Mouse (Mus musculus) heart, embryonic 12.5 days (tissue): Measurements from ENCODE around the gene Nxph3. TPM values are rescaled to one million over a fixed set of nuclear protein-coding genes. Genes with fewer than 3 reads are reported as not detected.

Experiments used
- ATAC-seq: fragments of 200-750 bp; cut with Nextera tagmentation; 2 replicates; pipeline ENCODE4 v1.8.0; 2017; ENCODE audit warnings: moderate TSS enrichment, moderate library complexity; ENCODE audit not compliant: insufficient number of reproducible peaks, low FRiP score
- H3K27ac ChIP-seq: fragments of 300-500 bp; sonication (generic); 2 replicates; pipeline ENCODE4 v1.5.1; 2016; ENCODE audit warnings: mild to moderate bottlenecking, moderate library complexity; ENCODE audit not compliant: poor library complexity, severe bottlenecking
- H3K27me3 ChIP-seq: fragments of 300-500 bp; sonication (generic); replicated peaks from 2 replicates; pipeline ENCODE4 v1.6.1; 2016; ENCODE audit warnings: mild to moderate bottlenecking, moderate library complexity
- H3K36me3 ChIP-seq: fragments of 300-500 bp; sonication (generic); 2 replicates; pipeline ENCODE4 v1.6.1; 2016; ENCODE audit warnings: mild to moderate bottlenecking, moderate library complexity
- H3K4me1 ChIP-seq: fragments of 300-500 bp; sonication (generic); replicated peaks from 2 replicates; pipeline ENCODE4 v1.6.1; 2016; ENCODE audit warnings: mild to moderate bottlenecking
- H3K4me2 ChIP-seq: fragments of 300-500 bp; sonication (generic); 2 replicates; pipeline ENCODE4 v1.6.1; 2016; ENCODE audit warnings: mild to moderate bottlenecking, moderate library complexity
- H3K4me3 ChIP-seq: fragments of 300-500 bp; sonication (generic); 2 replicates; pipeline ENCODE4 v1.5.1; 2016; ENCODE audit warnings: mild to moderate bottlenecking
- H3K9ac ChIP-seq: fragments of 300-500 bp; sonication (generic); 2 replicates; pipeline ENCODE4 v1.6.1; 2016; ENCODE audit warnings: mild to moderate bottlenecking, moderate library complexity
- H3K9me3 ChIP-seq: fragments of 300-500 bp; sonication (generic); replicated peaks from 2 replicates; pipeline ENCODE4 v1.6.1; 2016; ENCODE audit warnings: mild to moderate bottlenecking, moderate library complexity
- WGBS: fragments of 180-500 bp; shearing (Covaris S2); methylation state at CpG from one replicate; pipeline ENCODE4 v1.1.7; 2016; 5-methylcytosine and 5-hydroxymethylcytosine counted together
- polyA plus RNA-seq: library from polyadenylated mRNA; unstranded; fragments of >200 nt; fragmentation: Nextera tagmentation; extraction: Ambion mirVana; gene quantifications from 2 replicates; pipeline ENCODE4 v1.2.1, GENCODE M21; 2016

The Nxph3 gene
- polyA plus RNA-seq, 1 experiment from 2014 or later: 0.43 TPM

GRCm38 (mm10) chr11:95492256-95492655 lies 22.1 kb downstream of the Nxph3 start:
- no peak overlapping the region for H3K4me2 ChIP-seq
- no peak overlapping the region for H3K4me3 ChIP-seq
- no peak overlapping the region for H3K9ac ChIP-seq
- H3K4me1 ChIP-seq: peaks cover 26% of the 10 kb centered on the region
- H3K36me3 ChIP-seq: peaks cover 73% of the 10 kb centered on the region
- H3K9me3 ChIP-seq: no peaks in the 10 kb centered on the region
- no peak for ATAC-seq
- WGBS: 89% methylated on average over 4 of the region's 4 CpGs
- no peak overlapping the region for H3K27ac ChIP-seq
- H3K27me3 ChIP-seq: no peaks in the 10 kb centered on the region

- H3K4me1 ChIP-seq: peaks cover 26% of the 10 kb centered on the region
- H3K9ac ChIP-seq: 0 out of 2 replicates have a peak overlapping the region, but pooled peaks have one; percentile 14
- no peaks in the 10 kb centered on the region for H3K27me3 ChIP-seq
- no peak overlapping the region for H3K4me2 ChIP-seq
- peak overlapping the region; percentile 70 for H3K27ac ChIP-seq
- H3K9me3 ChIP-seq: no peaks in the 10 kb centered on the region
- no peak overlapping the region for H3K4me3 ChIP-seq
- no peak for ATAC-seq
- 67% methylated on average over 14 of the region's 14 CpGs for WGBS
- peaks cover 81% of the 10 kb centered on the region for H3K36me3 ChIP-seq
These were observed 24.3 kb downstream of the Nxph3 start for GRCm38 (mm10) chr11:95490104-95490503.

- WGBS: 94% methylated on average over 2 of the region's 2 CpGs
- no peak for ATAC-seq
These were observed 27.1 kb downstream of the Nxph3 start for GRCm38 (mm10) chr11:95487237-95487636.

DNA sequence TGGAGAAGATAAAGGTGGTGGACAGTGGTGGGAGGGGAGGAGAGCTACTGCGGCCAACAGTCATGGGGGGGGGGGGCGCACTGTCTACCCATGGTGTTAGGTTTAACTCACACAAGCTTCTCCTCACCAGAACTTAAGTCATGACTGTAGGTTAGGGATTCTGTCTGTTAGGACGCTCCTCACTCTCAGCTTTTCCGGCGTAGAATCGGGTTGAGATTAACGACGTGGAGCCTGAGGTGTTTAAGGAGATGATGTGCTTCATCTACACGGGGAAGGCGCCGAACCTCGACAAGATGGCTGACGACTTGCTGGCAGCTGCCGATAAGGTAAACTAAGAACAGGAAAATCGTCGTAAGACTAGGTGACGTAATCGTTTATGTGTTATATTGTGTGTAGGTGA lies 28.7 kb downstream of the Nxph3 start:
- 92% methylated on average over 18 of the region's 18 CpGs for WGBS
- peaks cover 68% of the 10 kb centered on the region for H3K36me3 ChIP-seq
- no peak for ATAC-seq

More at GRCm38 (mm10) chr11:95487237-95487636, 27.1 kb downstream of the Nxph3 start:
- no peak overlapping the region for H3K27ac ChIP-seq
- peaks cover 80% of the 10 kb centered on the region for H3K36me3 ChIP-seq
- H3K4me2 ChIP-seq: no peak overlapping the region
- no peaks in the 10 kb centered on the region for H3K9me3 ChIP-seq
- no peaks in the 10 kb centered on the region for H3K27me3 ChIP-seq
- no peak overlapping the region for H3K4me3 ChIP-seq
- peaks cover 20% of the 10 kb centered on the region for H3K4me1 ChIP-seq
- H3K9ac ChIP-seq: no peak overlapping the region

GRCm38 (mm10) chr11:95480662-95481061 lies 33.7 kb downstream of the Nxph3 start:
- no peak overlapping the region for H3K4me3 ChIP-seq
- 89% methylated on average over 4 of the region's 4 CpGs for WGBS
- H3K9me3 ChIP-seq: 0 out of 2 replicates have a peak, but pooled peaks cover 2% of the 10 kb centered on the region
- H3K4me1 ChIP-seq: no peaks in the 10 kb centered on the region
- H3K4me2 ChIP-seq: no peak overlapping the region
- H3K36me3 ChIP-seq: peaks cover 49% of the 10 kb centered on the region
- no peaks in the 10 kb centered on the region for H3K27me3 ChIP-seq
- no peak for ATAC-seq
- no peak overlapping the region for H3K27ac ChIP-seq
- no peak overlapping the region for H3K9ac ChIP-seq

More for the DNA sequence above, 28.7 kb downstream of the Nxph3 start:
- Histone ChIP-seq H3K4me2 (no peak overlapping the region), H3K9ac (no peak overlapping the region), H3K4me3 (no peak overlapping the region), H3K27ac (no peak overlapping the region), H3K4me1 (peaks cover 16% of the 10 kb centered on the region), H3K27me3 (no peaks in the 10 kb centered on the region), H3K9me3 (no peaks in the 10 kb centered on the region)

DNA sequence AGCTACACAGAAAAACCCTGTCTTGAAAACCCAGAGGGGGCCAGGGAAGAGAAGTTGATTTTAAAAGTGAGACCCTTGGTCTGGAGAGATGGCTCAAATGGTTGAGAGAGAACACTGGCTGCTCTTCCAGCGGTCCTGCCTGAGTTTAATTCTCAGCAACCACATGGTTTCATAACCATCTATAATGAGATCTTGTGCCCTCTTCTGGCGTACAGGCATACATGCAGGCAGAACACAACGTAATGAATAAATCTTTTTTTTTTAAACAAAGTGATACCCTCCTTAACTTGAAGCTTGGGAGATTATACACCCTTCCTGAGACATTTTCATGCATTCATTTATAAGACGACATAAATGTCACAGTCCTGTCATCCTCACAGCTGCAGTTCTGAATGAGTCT lies 34.9 kb downstream of the Nxph3 start:
- Histone ChIP-seq H3K9me3 (0 out of 2 replicates have a peak, but pooled peaks cover 2% of the 10 kb centered on the region), H3K27me3 (no peaks in the 10 kb centered on the region), H3K4me3 (no peak overlapping the region), H3K36me3 (peaks cover 48% of the 10 kb centered on the region), H3K4me1 (no peaks in the 10 kb centered on the region), H3K4me2 (no peak overlapping the region), H3K9ac (no peak overlapping the region), H3K27ac (no peak overlapping the region)
- ATAC-seq: no peak
- WGBS: 88% methylated on average over 4 of the region's 4 CpGs

GRCm38 (mm10) chr11:95476323-95476722 lies 38.0 kb downstream of the Nxph3 start:
- no peak overlapping the region for H3K27ac ChIP-seq
- no peak for ATAC-seq
- H3K27me3 ChIP-seq: no peaks in the 10 kb centered on the region
- no peaks in the 10 kb centered on the region for H3K4me1 ChIP-seq
- H3K4me2 ChIP-seq: no peak overlapping the region
- H3K9me3 ChIP-seq: 0 out of 2 replicates have a peak, but pooled peaks cover 2% of the 10 kb centered on the region
- peaks cover 41% of the 10 kb centered on the region for H3K36me3 ChIP-seq
- WGBS: 84% methylated on average over 7 of the region's 7 CpGs
- no peak overlapping the region for H3K4me3 ChIP-seq
- H3K9ac ChIP-seq: no peak overlapping the region

GRCm38 (mm10) chr11:95473456-95473855 lies 40.9 kb downstream of the Nxph3 start:
- Histone ChIP-seq H3K9ac (no peak overlapping the region), H3K27ac (no peak overlapping the region), H3K27me3 (no peaks in the 10 kb centered on the region), H3K36me3 (peaks cover 41% of the 10 kb centered on the region), H3K4me3 (no peak overlapping the region), H3K9me3 (no peaks in the 10 kb centered on the region), H3K4me1 (no peaks in the 10 kb centered on the region), H3K4me2 (no peak overlapping the region)
- 98% methylated on average over 1 of the region's 1 CpGs for WGBS
- no peak for ATAC-seq

GRCm38 (mm10) chr11:95472942-95473341 lies 41.4 kb downstream of the Nxph3 start:
- Histone ChIP-seq H3K4me2 (no peak overlapping the region), H3K4me3 (no peak overlapping the region), H3K9ac (no peak overlapping the region), H3K36me3 (peaks cover 41% of the 10 kb centered on the region), H3K27me3 (no peaks in the 10 kb centered on the region), H3K27ac (no peak overlapping the region), H3K9me3 (no peaks in the 10 kb centered on the region), H3K4me1 (no peaks in the 10 kb centered on the region)
- ATAC-seq: no peak
- WGBS: 80% methylated on average over 2 of the region's 2 CpGs

GRCm38 (mm10) chr11:95467731-95468130 lies 46.6 kb downstream of the Nxph3 start:
- H3K9ac ChIP-seq: no peak overlapping the region
- no peak overlapping the region for H3K4me2 ChIP-seq
- no peaks in the 10 kb centered on the region for H3K27me3 ChIP-seq
- 0 out of 2 replicates have a peak, but pooled peaks cover 3% of the 10 kb centered on the region for H3K4me1 ChIP-seq
- H3K27ac ChIP-seq: no peak overlapping the region
- H3K9me3 ChIP-seq: no peaks in the 10 kb centered on the region
- peaks cover 14% of the 10 kb centered on the region for H3K36me3 ChIP-seq
- no peak for ATAC-seq
- no peak overlapping the region for H3K4me3 ChIP-seq
- 89% methylated on average over 1 of the region's 1 CpGs for WGBS

GRCm38 (mm10) chr11:95462168-95462567 lies 52.2 kb downstream of the Nxph3 start:
- Histone ChIP-seq H3K27me3 (no peaks in the 10 kb centered on the region), H3K4me3 (no peak overlapping the region), H3K27ac (no peak overlapping the region), H3K4me1 (no peaks in the 10 kb centered on the region), H3K4me2 (no peak overlapping the region), H3K9ac (no peak overlapping the region), H3K36me3 (no peaks in the 10 kb centered on the region), H3K9me3 (no peaks in the 10 kb centered on the region)
- 93% methylated on average over 3 of the region's 3 CpGs for WGBS
- ATAC-seq: no peak

- 88% methylated on average over 2 of the region's 2 CpGs for WGBS
These were observed 53.5 kb downstream of the Nxph3 start for GRCm38 (mm10) chr11:95460872-95461271.

More at GRCm38 (mm10) chr11:95460872-95461271, 53.5 kb downstream of the Nxph3 start:
- H3K4me3 ChIP-seq: no peak overlapping the region
- H3K27me3 ChIP-seq: no peaks in the 10 kb centered on the region
- H3K9me3 ChIP-seq: no peaks in the 10 kb centered on the region
- no peaks in the 10 kb centered on the region for H3K4me1 ChIP-seq
- no peak for ATAC-seq
- H3K36me3 ChIP-seq: 0 out of 2 replicates have a peak, but pooled peaks cover 2% of the 10 kb centered on the region
- H3K4me2 ChIP-seq: no peak overlapping the region
- H3K9ac ChIP-seq: no peak overlapping the region
- H3K27ac ChIP-seq: no peak overlapping the region
